ENCODE assay signal across 14 mouse cellular contexts in the genomic region with DNA sequence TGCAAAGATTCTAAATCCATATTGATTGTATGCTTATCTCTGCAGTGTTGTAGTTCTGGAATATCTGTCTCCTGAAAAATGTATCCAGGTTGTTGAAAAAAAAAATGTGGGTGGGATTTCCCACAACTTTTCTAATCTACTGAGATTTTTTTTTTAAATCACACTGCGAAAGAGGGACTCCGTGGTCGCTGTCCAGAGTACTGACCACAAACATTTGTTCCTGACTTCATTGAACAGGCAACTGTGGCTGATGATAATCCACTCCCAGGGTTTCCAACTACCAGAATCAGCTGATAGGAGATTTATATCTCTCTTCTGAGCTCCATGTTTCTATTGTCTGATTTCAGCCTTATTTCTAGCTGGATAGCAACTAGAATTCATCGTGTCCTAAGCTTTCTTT.
DNase-seq lines count a peak whose midpoint lies in the region; ATAC-seq and TF ChIP-seq lines count a peak whose summit lies in the region.
"Had no signal": no experiment of that assay in that cellular context is flagged by ENCODE, and none has a peak within 500 bp of the region (broad histone marks: within the 10 kb centered on the region; RNA-seq: fewer than 3 reads in every experiment).

No protein-coding gene starts in this region.

- H3K9ac ChIP-seq in intestine, embryonic 14.5 days (ENCODE audit: low read length) = no peak overlapping the region
- no peak overlapping the region for H3K9ac ChIP-seq in intestine, embryonic 15.5 days
- no peak overlapping the region for H3K9ac ChIP-seq in MEL (ENCODE audit: control insufficient read depth, low read depth, low read length, poor library complexity, severe bottlenecking)
- no peak overlapping the region for H3K9ac ChIP-seq in embryonic facial prominence, embryonic 14.5 days (ENCODE audit: low read depth, low read length)
- H3K9ac ChIP-seq: limb, embryonic 12.5 days; midbrain, embryonic 13.5 days; neural tube, embryonic 12.5 days had no signal

- H3K27ac ChIP-seq in intestine, embryonic 14.5 days (ENCODE audit: low read depth) = no peak overlapping the region
- H3K27ac ChIP-seq in intestine, embryonic 15.5 days = no peak overlapping the region
- no peak overlapping the region for H3K27ac ChIP-seq in MEL (ENCODE audit: control insufficient read depth, low read depth, low read length)
- H3K27ac ChIP-seq in embryonic facial prominence, embryonic 14.5 days (replicated peaks; ENCODE audit: low read depth, low read length) = no peak overlapping the region
- no peak overlapping the region for H3K27ac ChIP-seq in cerebellum, adult 2 months (ENCODE audit: insufficient read depth, low read length)
- H3K27ac ChIP-seq: forebrain, embryonic 10.5 days; hindbrain, postnatal 0 days; limb, embryonic 12.5 days; midbrain, embryonic 13.5 days; neural tube, embryonic 12.5 days had no signal

- no peak overlapping the region for H3K4me2 ChIP-seq in intestine, embryonic 14.5 days (ENCODE audit: low read length)
- no peak overlapping the region for H3K4me2 ChIP-seq in intestine, embryonic 15.5 days (replicated peaks)
- H3K4me2 ChIP-seq in embryonic facial prominence, embryonic 14.5 days (ENCODE audit: low read depth, low read length) = no peak overlapping the region
- H3K4me2 ChIP-seq: limb, embryonic 12.5 days; midbrain, embryonic 13.5 days; neural tube, embryonic 12.5 days had no signal

- no peak overlapping the region for H3K4me3 ChIP-seq in intestine, embryonic 14.5 days (ENCODE audit: low read depth, low read length)
- no peak overlapping the region for H3K4me3 ChIP-seq in intestine, embryonic 15.5 days (replicated peaks)
- H3K4me3 ChIP-seq in MEL (ENCODE audit: control insufficient read depth in 1 of 2, insufficient read depth in 1 of 2, low read depth in 2 of 2, low read length in 2 of 2) = no peak overlapping the region
- H3K4me3 ChIP-seq in embryonic facial prominence, embryonic 14.5 days (ENCODE audit: low read depth, low read length) = no peak overlapping the region
- no peak overlapping the region for H3K4me3 ChIP-seq in cerebellum, adult 2 months (replicated peaks; ENCODE audit: insufficient read depth, low read depth, low read length)
- H3K4me3 ChIP-seq: forebrain, embryonic 10.5 days; limb, embryonic 12.5 days; midbrain, embryonic 13.5 days; neural tube, embryonic 12.5 days had no signal

- TF ChIP-seq EP300 in MEL (IDR thresholded peaks at IDR 0.05; ENCODE audit: low read depth in 1 of 2, low read length in 2 of 2) = no peak

- no peak for TF ChIP-seq RAD21 in MEL (IDR thresholded peaks at IDR 0.05; ENCODE audit: low read depth, low read length)

- no peak for TF ChIP-seq CTCF in MEL (IDR thresholded peaks at IDR 0.05 in 2 of 3, conservative IDR thresholded peaks at IDR 0.05 in 1 of 3; ENCODE audit: control insufficient read depth in 1 of 3, insufficient read depth in 1 of 3, low read depth in 2 of 3, low read length in 3 of 3, poor library complexity in 1 of 3, severe bottlenecking in 1 of 3)
- no peak for TF ChIP-seq CTCF in cerebellum, adult 2 months (IDR thresholded peaks at IDR 0.05; ENCODE audit: borderline replicate concordance, insufficient read depth, low read depth, low read length)

- no peak for ATAC-seq in intestine, embryonic 14.5 days (replicated peaks; ENCODE audit: low FRiP score, low TSS enrichment, low read depth)
- no peak for ATAC-seq in intestine, embryonic 15.5 days
- ATAC-seq in embryonic facial prominence, embryonic 14.5 days (ENCODE audit: low read depth) = no peak
- ATAC-seq: hindbrain, postnatal 0 days; midbrain, embryonic 13.5 days had no signal

- 12% methylated on average over 4 of the region's 4 CpGs for WGBS in intestine, embryonic 14.5 days
- 9% methylated on average over 4 of the region's 4 CpGs for WGBS in intestine, embryonic 15.5 days
- WGBS in embryonic facial prominence, embryonic 14.5 days = 6% methylated on average over 4 of the region's 4 CpGs
- 80% methylated on average over 4 of the region's 4 CpGs for WGBS in cerebellum, adult 2 months

- H3K4me1 ChIP-seq in intestine, embryonic 14.5 days (replicated peaks; ENCODE audit: control insufficient read depth, insufficient read depth, low read length) = no peaks in the 10 kb centered on the region
- H3K4me1 ChIP-seq in intestine, embryonic 15.5 days (replicated peaks) = no peaks in the 10 kb centered on the region
- no peaks in the 10 kb centered on the region for H3K4me1 ChIP-seq in MEL (ENCODE audit: control insufficient read depth in 1 of 2, insufficient read depth in 2 of 2, low read length in 2 of 2)
- H3K4me1 ChIP-seq in embryonic facial prominence, embryonic 14.5 days (ENCODE audit: control insufficient read depth, insufficient read depth, low read length) = no peaks in the 10 kb centered on the region
- no peaks in the 10 kb centered on the region; the same call in 1 of the 2 replicates for H3K4me1 ChIP-seq in cerebellum, adult 2 months (ENCODE audit: control insufficient read depth, insufficient read depth, low read length)
- H3K4me1 ChIP-seq: limb, embryonic 12.5 days had no signal

- DNase-seq in intestine, embryonic 14.5 days (ENCODE audit: low spot score) = peak; percentile 66
- DNase-seq in 416B (ENCODE audit: low read depth) = peak; percentile 3
- peak; percentile 4 for DNase-seq in MEL (ENCODE audit: low read depth, low spot score)
- DNase-seq in embryonic facial prominence, embryonic 14.5 days (ENCODE audit: low spot score) = peak; percentile 39
- DNase-seq in cerebellum, adult 2 months = no peak
- no peak for DNase-seq in urinary bladder, postnatal 10 days (ENCODE audit: low spot score)
- DNase-seq: right cerebral cortex, postnatal 14 days; thymus, postnatal 4 days had no signal

- no peaks in the 10 kb centered on the region for H3K36me3 ChIP-seq in intestine, embryonic 14.5 days (ENCODE audit: control insufficient read depth, insufficient read depth, low read length)
- no peaks in the 10 kb centered on the region for H3K36me3 ChIP-seq in intestine, embryonic 15.5 days
- no peaks in the 10 kb centered on the region for H3K36me3 ChIP-seq in MEL (ENCODE audit: control insufficient read depth in 1 of 2, insufficient read depth in 2 of 2, low read length in 2 of 2)
- no peaks in the 10 kb centered on the region for H3K36me3 ChIP-seq in embryonic facial prominence, embryonic 14.5 days (ENCODE audit: control insufficient read depth, insufficient read depth, low read length)
- H3K36me3 ChIP-seq: forebrain, embryonic 10.5 days; limb, embryonic 12.5 days; midbrain, embryonic 13.5 days; neural tube, embryonic 12.5 days had no signal

- H3K79me2 ChIP-seq in MEL (ENCODE audit: control insufficient read depth, insufficient read depth, low read length, poor library complexity) = no peaks in the 10 kb centered on the region

- no peak for TF ChIP-seq POLR2A in MEL (IDR thresholded peaks at IDR 0.05; ENCODE audit: control insufficient read depth in 1 of 2, insufficient read depth in 1 of 2, low read depth in 1 of 2, low read length in 2 of 2, poor library complexity in 1 of 2)
- no peak for TF ChIP-seq POLR2A in cerebellum, adult 2 months (IDR thresholded peaks at IDR 0.05; ENCODE audit: borderline replicate concordance, insufficient read depth, low read length)

- no peaks in the 10 kb centered on the region for H3K9me3 ChIP-seq in intestine, embryonic 14.5 days (ENCODE audit: control insufficient read depth, low read length)
- no peaks in the 10 kb centered on the region for H3K9me3 ChIP-seq in intestine, embryonic 15.5 days
- no peaks in the 10 kb centered on the region for H3K9me3 ChIP-seq in MEL (replicated peaks; ENCODE audit: insufficient read depth, low read length)
- H3K9me3 ChIP-seq in embryonic facial prominence, embryonic 14.5 days (ENCODE audit: control insufficient read depth, low read length) = no peaks in the 10 kb centered on the region
- H3K9me3 ChIP-seq: forebrain, embryonic 10.5 days; limb, embryonic 12.5 days; midbrain, embryonic 13.5 days; neural tube, embryonic 12.5 days had no signal

- peaks cover 25% of the 10 kb centered on the region for H3K27me3 ChIP-seq in intestine, embryonic 14.5 days (replicated peaks; ENCODE audit: control insufficient read depth, insufficient read depth, low read length)
- H3K27me3 ChIP-seq in intestine, embryonic 15.5 days (replicated peaks) = peaks cover 19% of the 10 kb centered on the region
- no peaks in the 10 kb centered on the region for H3K27me3 ChIP-seq in MEL (ENCODE audit: control insufficient read depth in 1 of 2, insufficient read depth in 2 of 2, low read length in 2 of 2)
- H3K27me3 ChIP-seq in embryonic facial prominence, embryonic 14.5 days (replicated peaks; ENCODE audit: control insufficient read depth, insufficient read depth, low read length) = peaks cover 24% of the 10 kb centered on the region
- H3K27me3 ChIP-seq in cerebellum, adult 2 months (ENCODE audit: control insufficient read depth, insufficient read depth, low read length) = no peaks in the 10 kb centered on the region

TF ChIP-seq in MEL, 35 proteins besides CTCF, POLR2A, EP300 and RAD21:
- TF ChIP-seq KAT2A (conservative IDR thresholded peaks at IDR 0.05; ENCODE audit: low read depth, low read length) = no peak
- TF ChIP-seq SMC3 (IDR thresholded peaks at IDR 0.05; ENCODE audit: low read depth, low read length) = no peak
- TF ChIP-seq ETS1 (IDR thresholded peaks at IDR 0.05; ENCODE audit: low read depth, low read length) = no peak
- no peak for TF ChIP-seq MEF2A (IDR thresholded peaks at IDR 0.05; ENCODE audit: extremely low read depth, insufficient replicate concordance, low read depth, low read length, poor library complexity, severe bottlenecking)
- no peak for TF ChIP-seq MYC (IDR thresholded peaks at IDR 0.05; ENCODE audit: low read depth, low read length)
- TF ChIP-seq MXI1 (IDR thresholded peaks at IDR 0.05; ENCODE audit: low read depth, low read length) = no peak
- TF ChIP-seq JUND (IDR thresholded peaks at IDR 0.05; ENCODE audit: low read depth, low read length) = no peak
- no peak for TF ChIP-seq TAL1 (IDR thresholded peaks at IDR 0.05; ENCODE audit: low read length)
- TF ChIP-seq MAFK (IDR thresholded peaks at IDR 0.05; ENCODE audit: borderline replicate concordance, low read depth, low read length) = no peak
- no peak for TF ChIP-seq CHD2 (IDR thresholded peaks at IDR 0.05; ENCODE audit: low read length)
- no peak for TF ChIP-seq ELF1 (IDR thresholded peaks at IDR 0.05; ENCODE audit: low read depth, low read length)

Comparison
In these comparisons a context has a peak if more than half of its experiments do, and no peak if none do; other contexts are left out.
1. DNase-seq: peak in intestine, embryonic 14.5 days (single experiment), 416B (single experiment), MEL (single experiment) and embryonic facial prominence, embryonic 14.5 days (single experiment); none in cerebellum, adult 2 months (0 of 2) and urinary bladder, postnatal 10 days (single experiment).